Mouse (Mus musculus): ENCODE data around the gene BC051665. TPM values are rescaled to one million over a fixed set of nuclear protein-coding genes. Genes with fewer than 3 reads are reported as not detected.

The BC051665 gene
- not detected in 2 replicates for polyA plus RNA-seq (2015; fragmentation: Nextera tagmentation; extraction: Ambion mirVana)

DNA sequence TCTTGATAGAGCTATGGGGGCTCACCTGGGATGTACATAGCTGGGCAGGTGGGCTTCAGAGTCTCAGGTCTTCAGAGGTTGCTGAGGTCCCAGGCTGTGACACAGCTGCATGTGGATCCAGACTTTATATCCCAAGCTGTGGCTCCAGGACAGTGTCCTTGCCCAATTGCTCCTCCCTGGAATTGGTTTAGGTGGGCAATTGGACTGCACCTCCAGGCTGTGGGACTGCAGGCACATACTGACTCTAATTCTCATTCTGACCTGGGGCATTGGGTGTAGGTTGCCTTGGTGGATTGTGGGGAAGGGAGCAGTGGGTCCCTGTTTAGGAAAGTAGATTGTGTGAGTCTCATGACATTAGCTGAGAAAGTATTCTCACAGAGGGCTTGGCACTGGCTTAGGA lies at the start of gene BC051665:
BC051665 (minus strand) TSS at position 101 of the 400 bp plus-strand sequence.
- DNase-seq (ENCODE audit: low spot score): no peak

- peak; percentile 73 for DNase-seq (ENCODE audit: low spot score)
Observed at GRCm38 (mm10) chr13:60826052-60826451, 39.9 kb upstream of the BC051665 start.

- DNase-seq (ENCODE audit: low spot score): no peak
Observed at GRCm38 (mm10) chr13:60820486-60821175, 34.5 kb upstream of the BC051665 start.

DNA sequence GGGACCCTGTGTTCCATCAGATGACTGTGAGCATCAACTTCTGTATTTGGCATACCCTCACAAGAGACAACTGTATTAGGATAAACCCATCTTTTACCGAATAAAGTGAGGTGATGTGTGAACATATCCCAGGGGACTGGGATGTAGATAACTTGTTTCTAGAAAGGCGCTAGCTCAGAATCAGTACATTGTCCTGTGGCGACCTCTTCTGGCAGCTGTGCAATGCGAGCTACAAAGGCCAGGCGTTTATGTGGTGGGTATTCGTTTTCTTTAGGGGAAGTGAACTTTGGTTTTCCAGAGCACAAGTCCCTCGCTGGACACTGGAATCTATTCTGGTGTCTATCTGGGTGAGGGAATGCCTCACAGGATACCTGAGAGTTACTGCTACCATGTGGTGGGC lies 33.3 kb upstream of the BC051665 start:
- peak; percentile 43 for DNase-seq (ENCODE audit: low spot score)

- no peak for DNase-seq (ENCODE audit: low spot score)
Observed at GRCm38 (mm10) chr13:60813722-60814121, 27.6 kb upstream of the BC051665 start.

- no peak for DNase-seq (ENCODE audit: low spot score)
Observed at GRCm38 (mm10) chr13:60812768-60813167, 26.6 kb upstream of the BC051665 start.

DNA sequence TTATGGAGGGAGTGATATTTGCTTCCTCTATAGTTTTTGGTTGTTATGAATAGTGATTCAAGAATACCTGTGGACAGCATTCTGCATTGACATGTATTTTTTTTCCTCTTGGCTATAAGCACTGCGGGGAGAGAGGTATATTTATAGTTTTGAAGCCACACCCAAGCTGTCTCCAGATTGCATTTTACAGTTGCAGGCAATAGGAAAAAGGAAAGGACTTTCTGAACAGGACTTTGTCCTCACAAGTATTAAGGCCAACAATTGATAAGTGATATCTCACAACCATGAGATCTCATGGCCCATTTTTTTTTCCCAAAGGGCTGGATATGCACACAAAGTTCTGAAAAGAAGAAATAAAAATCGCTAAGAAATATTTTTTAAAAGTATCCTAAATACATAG lies 23.5 kb upstream of the BC051665 start:
- DNase-seq (ENCODE audit: low spot score): no peak

- no peak for DNase-seq (ENCODE audit: low spot score)
Observed at GRCm38 (mm10) chr13:60802749-60803148, 16.6 kb upstream of the BC051665 start, which contains the start of gene Ctsll3. Gene Ctsll3 (minus strand): TSS chr13:60802849.

DNA sequence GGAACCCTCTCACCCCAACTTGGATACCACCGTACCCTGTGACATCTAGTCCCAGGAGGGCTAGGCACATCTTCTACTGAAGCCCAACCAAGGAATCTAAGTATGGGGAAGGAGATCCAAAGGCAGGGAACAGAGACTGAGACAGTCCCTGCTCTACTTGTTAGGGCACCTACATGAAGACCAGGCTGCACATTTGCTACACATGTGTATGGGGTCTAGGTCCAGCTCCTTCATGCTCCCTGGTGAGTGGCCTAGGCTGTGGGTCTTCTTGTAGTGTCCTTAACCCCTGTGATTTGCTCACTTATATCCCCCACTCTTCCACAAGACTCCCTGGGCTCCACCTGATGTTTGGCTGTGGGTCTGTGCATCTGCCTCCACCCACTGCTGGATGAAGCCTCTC lies 3.3 kb upstream of the BC051665 start:
- DNase-seq (ENCODE audit: low spot score): no peak

DNA sequence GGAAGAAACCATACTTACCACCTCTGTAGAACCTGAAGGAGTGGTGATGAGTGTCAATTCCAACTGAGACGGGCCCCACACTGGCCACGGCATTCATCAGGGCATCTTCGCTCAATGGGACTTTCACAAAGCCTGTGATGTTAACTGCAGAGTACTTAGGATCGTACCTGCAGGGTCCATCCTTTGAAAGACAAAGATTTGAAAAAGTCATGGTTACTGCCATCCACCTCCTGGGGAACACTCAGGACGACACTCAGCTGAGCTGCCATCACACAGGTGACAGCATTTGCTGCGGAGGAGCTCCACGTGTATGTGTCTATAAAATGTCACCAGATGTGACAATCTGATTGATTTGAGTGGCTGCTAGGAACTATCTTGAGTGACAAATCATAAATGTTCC lies 2.9 kb downstream of the BC051665 start:
- no peak for DNase-seq (ENCODE audit: low spot score)

GRCm38 (mm10) chr13:60780534-60780933 lies 5.6 kb downstream of the BC051665 start:
- no peak for DNase-seq (ENCODE audit: low spot score)

DNA sequence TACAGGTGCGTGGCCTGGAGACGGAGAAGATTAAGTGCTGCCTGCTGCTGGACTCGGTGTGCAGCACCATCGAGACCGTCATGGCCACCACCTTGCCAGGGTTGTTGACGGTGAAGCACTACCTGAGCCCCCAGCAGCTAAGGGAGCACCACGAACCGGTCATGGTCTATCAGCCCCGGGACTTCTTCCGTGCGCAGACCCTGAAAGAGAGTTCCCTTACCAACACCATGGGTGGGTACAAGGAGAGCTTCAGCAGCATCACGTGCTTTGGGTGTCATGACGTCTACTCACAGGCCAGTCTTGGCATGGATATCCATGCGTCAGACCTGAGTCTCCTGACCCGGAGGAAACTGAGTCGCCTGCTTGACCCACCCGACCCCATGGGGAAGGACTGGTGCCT lies 25.0 kb downstream of the BC051665 start:
- no peak for DNase-seq (ENCODE audit: low spot score)

DNA sequence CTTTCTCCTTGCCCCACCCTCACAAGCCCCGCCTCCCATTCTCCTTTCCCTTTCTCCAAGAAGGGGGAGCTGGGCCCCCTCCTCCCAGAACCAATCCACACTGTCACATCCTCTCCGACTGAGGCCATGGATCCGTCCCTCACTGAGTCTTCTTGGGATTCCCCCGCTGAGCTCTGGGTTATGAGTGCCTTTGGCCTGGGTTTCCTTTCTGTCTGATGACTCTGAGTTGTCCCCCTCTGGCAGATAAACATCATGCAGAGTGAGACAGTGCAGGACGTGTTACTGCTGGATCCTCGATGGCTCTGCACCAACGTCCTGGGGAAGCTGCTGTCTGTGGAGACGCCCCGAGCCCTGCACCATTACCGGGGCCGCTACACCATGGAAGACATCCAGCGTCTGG lies 25.8 kb downstream of the BC051665 start:
- DNase-seq (ENCODE audit: low spot score): no peak

DNA sequence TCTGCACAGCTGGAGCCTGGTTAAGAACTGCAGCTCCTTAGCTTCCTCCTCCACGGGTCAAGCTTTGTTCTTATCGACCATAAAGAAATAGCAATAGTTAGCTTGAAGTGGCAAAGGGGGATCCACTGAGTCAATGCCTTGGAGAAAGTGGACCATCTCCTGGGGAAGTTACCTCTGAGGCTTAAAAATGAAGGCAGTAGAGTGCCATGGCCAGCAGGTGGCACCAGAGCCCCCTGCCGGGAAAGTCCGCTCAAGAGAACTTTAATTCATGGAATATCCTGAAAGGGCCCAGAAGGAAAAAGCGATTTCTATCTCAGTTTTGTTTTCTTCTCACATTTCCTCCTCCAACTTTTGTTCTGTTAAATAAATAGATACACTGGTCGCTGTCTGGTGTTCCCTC lies 27.0 kb downstream of the BC051665 start:
- DNase-seq (ENCODE audit: low spot score): peak; percentile 22

- DNase-seq (ENCODE audit: low spot score): no peak
Observed at GRCm38 (mm10) chr13:60757292-60757691, 28.9 kb downstream of the BC051665 start.

DNA sequence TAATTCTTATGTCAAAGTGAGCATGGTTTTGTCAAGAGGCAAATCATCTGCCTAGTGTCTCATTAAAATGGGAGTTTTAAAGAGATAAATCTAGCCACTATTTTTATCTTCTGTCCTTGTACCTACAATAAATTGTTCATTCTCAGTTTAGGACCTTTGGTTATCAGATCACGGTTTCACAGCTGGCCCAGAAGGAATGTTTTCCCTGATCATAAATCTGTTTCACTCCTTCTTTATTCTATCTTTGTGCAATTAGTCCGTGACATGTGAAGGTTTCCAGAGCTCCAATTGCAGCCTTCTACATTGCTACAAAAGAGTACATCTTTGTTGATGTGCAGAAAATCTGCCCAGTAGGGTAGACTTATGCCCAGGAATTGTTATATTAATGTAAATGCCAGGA lies 30.9 kb downstream of the BC051665 start:
- no peak for DNase-seq (ENCODE audit: low spot score)

DNA sequence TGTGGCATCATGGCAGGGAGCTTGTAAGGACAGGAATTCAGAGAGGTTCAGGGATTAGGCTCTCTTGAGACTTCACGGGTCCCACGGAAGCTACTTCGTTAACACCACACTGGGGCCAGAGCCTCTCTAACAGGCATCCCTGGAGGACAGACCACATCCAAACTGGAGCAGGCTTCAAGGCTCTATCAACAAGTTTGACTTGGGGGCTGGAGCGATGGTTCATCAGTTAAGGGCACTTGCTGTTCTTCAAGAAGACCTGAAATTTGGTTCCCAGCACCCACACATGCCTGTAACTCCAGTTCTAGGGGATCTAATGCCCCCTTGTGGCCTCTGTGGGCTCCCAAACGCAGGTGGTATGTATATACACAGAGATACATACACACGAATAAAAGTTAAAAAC lies 32.9 kb downstream of the BC051665 start:
- DNase-seq (ENCODE audit: low spot score): no peak

DNA sequence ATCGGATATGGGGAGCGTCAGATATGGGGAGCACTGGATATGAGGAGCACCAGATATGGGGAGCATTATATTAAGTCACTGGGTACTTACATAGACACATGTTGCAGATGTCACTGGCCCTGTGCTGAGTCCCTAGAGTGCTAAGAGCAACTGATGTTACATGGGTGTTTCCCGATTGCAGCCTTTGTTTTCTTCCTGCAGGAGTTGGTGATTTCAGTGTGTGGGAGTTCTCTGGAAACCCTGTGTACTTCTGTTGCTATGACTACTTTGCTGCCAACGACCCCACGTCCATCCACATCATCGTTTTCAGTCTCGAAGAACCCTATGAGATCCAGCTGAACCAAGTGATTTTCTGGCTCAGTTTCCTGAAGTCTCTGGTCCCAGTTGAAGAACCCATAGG lies 35.2 kb downstream of the BC051665 start:
- DNase-seq (ENCODE audit: low spot score): no peak

DNA sequence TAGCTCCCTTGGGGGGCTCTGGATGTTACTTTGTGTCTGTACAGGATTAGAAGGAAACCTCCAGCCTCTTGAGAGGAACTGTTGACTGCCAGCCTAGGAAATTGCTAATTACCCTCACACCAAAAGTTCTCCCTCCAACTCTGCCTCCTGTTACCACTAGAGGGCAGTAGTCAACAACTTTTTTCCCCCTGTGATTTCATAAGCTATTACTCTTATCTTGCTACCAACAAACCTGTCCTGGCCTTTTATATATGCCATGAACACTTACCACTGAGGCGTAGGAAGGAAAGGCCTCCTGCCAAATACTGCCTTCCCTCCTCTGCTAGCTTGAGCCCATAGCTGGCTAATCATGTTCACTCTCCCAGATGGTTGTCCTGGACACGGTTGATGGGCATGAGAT lies 37.6 kb downstream of the BC051665 start:
- peak; percentile 21 for DNase-seq (ENCODE audit: low spot score)

DNA sequence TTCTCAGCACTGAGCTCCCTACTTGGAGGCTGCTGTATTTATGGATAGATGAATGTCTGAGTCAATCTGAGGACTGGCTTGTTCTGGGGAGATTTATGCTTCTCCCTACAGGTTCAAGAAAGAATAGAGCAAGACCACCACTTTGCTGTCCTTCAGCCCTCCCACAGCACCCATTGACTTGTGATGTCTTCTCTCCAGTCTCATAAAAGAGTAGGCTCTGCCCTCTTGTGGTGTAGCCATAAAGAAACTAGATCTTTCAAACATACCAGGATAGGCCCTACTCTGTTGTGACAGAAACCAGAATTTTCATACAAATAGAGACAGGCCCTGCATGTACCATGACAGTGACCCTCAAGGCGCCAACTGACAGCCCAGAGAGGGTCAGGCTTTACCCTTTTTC lies 39.0 kb downstream of the BC051665 start:
- DNase-seq (ENCODE audit: low spot score): no peak

- DNase-seq (ENCODE audit: low spot score): peak; percentile 48
Observed at GRCm38 (mm10) chr13:60746271-60746670, 39.9 kb downstream of the BC051665 start.

GRCm38 (mm10) chr13:60745358-60745757 lies 40.8 kb downstream of the BC051665 start:
- DNase-seq (ENCODE audit: low spot score): no peak

DNA sequence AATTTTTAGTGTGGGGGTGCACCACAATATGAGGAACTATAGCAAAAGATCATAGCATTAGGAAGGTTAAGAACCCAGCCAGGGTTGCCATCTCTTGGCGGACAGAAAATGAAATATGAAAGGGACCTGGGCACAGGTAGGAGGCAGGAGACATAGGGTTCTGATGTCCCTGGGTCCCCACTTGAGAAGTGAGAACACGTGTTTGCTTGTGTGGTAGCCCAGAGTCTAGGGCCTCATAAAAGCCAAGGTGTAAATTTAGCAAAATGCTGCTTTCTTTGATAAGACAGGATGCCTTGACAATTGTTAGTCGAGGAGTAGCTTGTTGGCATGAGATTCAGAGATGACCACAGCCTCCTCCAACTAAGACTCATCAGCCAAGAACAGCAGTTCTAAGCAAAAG lies 41.4 kb downstream of the BC051665 start:
- DNase-seq (ENCODE audit: low spot score): no peak

- DNase-seq (ENCODE audit: low spot score): peak; percentile 68
Observed at GRCm38 (mm10) chr13:60744078-60744460, 42.1 kb downstream of the BC051665 start.
